ENCODE assay signal across 10 mouse cellular contexts in the genomic region with DNA sequence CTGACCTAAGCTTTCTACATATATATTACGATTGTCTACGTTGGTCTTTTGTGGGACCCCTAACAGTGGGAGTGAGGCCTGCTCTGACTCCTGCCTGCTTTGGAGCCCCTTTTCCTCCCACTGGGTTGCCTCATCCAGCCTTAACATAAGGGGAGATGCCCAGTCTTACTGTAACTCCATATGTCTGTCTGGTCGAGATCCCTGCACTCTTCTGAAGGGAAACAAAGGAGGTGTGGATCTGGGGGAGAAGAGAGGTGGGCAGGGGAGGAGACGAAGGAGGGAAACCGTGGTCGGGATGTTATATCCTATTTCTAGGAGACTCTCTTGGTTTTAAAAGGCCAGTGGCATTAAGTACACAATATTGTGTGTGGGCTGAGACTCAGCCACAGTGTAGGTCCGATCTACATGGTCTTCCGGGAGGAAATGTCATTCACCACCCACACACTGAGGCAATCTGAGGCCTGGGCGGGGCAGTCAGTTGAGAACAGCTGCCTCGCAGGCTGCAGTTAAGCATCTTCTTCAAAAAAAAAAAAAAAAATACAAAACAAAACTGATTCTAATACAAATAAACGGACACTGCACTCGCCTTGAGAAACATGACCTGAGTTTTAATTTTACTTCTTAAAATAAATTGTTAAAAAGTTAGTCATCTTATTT. TPM values are rescaled to one million over a fixed set of nuclear protein-coding genes. Genes with fewer than 3 reads are reported as not detected.
DNase-seq lines count a peak whose midpoint lies in the region; ATAC-seq and TF ChIP-seq lines count a peak whose summit lies in the region.
"Had no signal": no experiment of that assay in that cellular context is flagged by ENCODE, and none has a peak within 500 bp of the region (broad histone marks: within the 10 kb centered on the region; RNA-seq: fewer than 3 reads in every experiment).

No protein-coding gene starts in this region.

- peak; percentile 46 to 51 for DNase-seq in lung, adult 18-20 months
- DNase-seq in lung, adult 2 months = no peak
- DNase-seq in cerebellum, adult 8-10 months = no peak
- DNase-seq in left cerebral cortex, postnatal 4 days = no peak
- DNase-seq in layer of hippocampus, adult 8-10 months (ENCODE audit: low spot score in 2 of 2) = no peak

- no peaks in the 10 kb centered on the region for H3K36me3 ChIP-seq in intestine, embryonic 16.5 days (ENCODE audit: control insufficient read depth, insufficient read depth, low read length)
- H3K36me3 ChIP-seq in stomach, embryonic 16.5 days (ENCODE audit: control insufficient read depth, insufficient read depth, low read length) = no peaks in the 10 kb centered on the region
- H3K36me3 ChIP-seq: heart, embryonic 13.5 days; midbrain, embryonic 12.5 days had no signal

- ATAC-seq in intestine, embryonic 16.5 days = peak; percentile 64; the same call in 1 of the 2 replicates
- ATAC-seq in stomach, embryonic 16.5 days (ENCODE audit: insufficient read depth, low FRiP score) = no peak

- peaks cover 4% of the 10 kb centered on the region for H3K4me1 ChIP-seq in lung, adult 2 months (ENCODE audit: control insufficient read depth, insufficient read depth, low read length)
- H3K4me1 ChIP-seq in bone marrow, adult 2 months (ENCODE audit: control insufficient read depth, insufficient read depth, low read length) = peaks cover 3% of the 10 kb centered on the region
- H3K4me1 ChIP-seq in intestine, embryonic 16.5 days (ENCODE audit: control insufficient read depth, insufficient read depth, low read length) = no peaks in the 10 kb centered on the region
- 0 out of 2 replicates have a peak, but pooled peaks cover 3% of the 10 kb centered on the region for H3K4me1 ChIP-seq in stomach, embryonic 16.5 days (ENCODE audit: control insufficient read depth, insufficient read depth, low read length)

- TF ChIP-seq CTCF in lung, adult 2 months (IDR thresholded peaks at IDR 0.05; ENCODE audit: insufficient read depth, low read length) = no peak
- no peak for TF ChIP-seq CTCF in bone marrow, adult 2 months (IDR thresholded peaks at IDR 0.05; ENCODE audit: control insufficient read depth, insufficient read depth, low read length)

- 45% methylated on average over 12 of the region's 12 CpGs for WGBS in lung, adult 2 months
- 33% methylated on average over 12 of the region's 12 CpGs for WGBS in bone marrow, adult 2 months
- WGBS in intestine, embryonic 16.5 days = 58% methylated on average over 12 of the region's 12 CpGs
- 59% methylated on average over 12 of the region's 12 CpGs for WGBS in stomach, embryonic 16.5 days

- H3K27me3 ChIP-seq in intestine, embryonic 16.5 days (replicated peaks; ENCODE audit: control insufficient read depth, insufficient read depth, low read length) = no peaks in the 10 kb centered on the region
- no peaks in the 10 kb centered on the region for H3K27me3 ChIP-seq in stomach, embryonic 16.5 days (ENCODE audit: control insufficient read depth, insufficient read depth, low read length)
- H3K27me3 ChIP-seq: heart, embryonic 13.5 days; midbrain, embryonic 12.5 days had no signal

- no peaks in the 10 kb centered on the region for H3K9me3 ChIP-seq in intestine, embryonic 16.5 days (ENCODE audit: control insufficient read depth, low read length)
- no peaks in the 10 kb centered on the region for H3K9me3 ChIP-seq in stomach, embryonic 16.5 days (replicated peaks; ENCODE audit: control insufficient read depth, low read length)
- H3K9me3 ChIP-seq: heart, embryonic 13.5 days; midbrain, embryonic 12.5 days had no signal

- H3K4me2 ChIP-seq in intestine, embryonic 16.5 days (ENCODE audit: low read depth, low read length) = no peak overlapping the region
- no peak overlapping the region for H3K4me2 ChIP-seq in stomach, embryonic 16.5 days (ENCODE audit: low read depth, low read length)
- H3K4me2 ChIP-seq: heart, embryonic 13.5 days; midbrain, embryonic 12.5 days had no signal

- no peak overlapping the region for H3K4me3 ChIP-seq in lung, adult 2 months (replicated peaks; ENCODE audit: extremely low read depth, low read depth, low read length)
- no peak overlapping the region for H3K4me3 ChIP-seq in bone marrow, adult 2 months (replicated peaks; ENCODE audit: control insufficient read depth, low read depth, low read length)
- H3K4me3 ChIP-seq in intestine, embryonic 16.5 days (ENCODE audit: low read length) = no peak overlapping the region
- H3K4me3 ChIP-seq in stomach, embryonic 16.5 days (replicated peaks; ENCODE audit: low read length) = no peak overlapping the region
- H3K4me3 ChIP-seq: heart, embryonic 13.5 days; midbrain, embryonic 12.5 days had no signal

- intact Hi-C loops in left cerebral cortex, postnatal 4 days (cut with DNase I) = loop anchor here (5.0 to 10.0 kb wide), 2 partner anchors 233 to 320 kb away; a partner anchor contains a TSS

- 0 out of 2 replicates have a peak overlapping the region, but pooled peaks have one; percentile 13 for H3K27ac ChIP-seq in bone marrow, adult 2 months (ENCODE audit: control insufficient read depth, insufficient read depth, low read depth, low read length, poor library complexity)
- H3K27ac ChIP-seq in intestine, embryonic 16.5 days (ENCODE audit: low read length) = 0 out of 2 replicates have a peak overlapping the region, but pooled peaks have one; percentile 25
- peak overlapping the region; percentile 15; the same call in 1 of the 2 replicates for H3K27ac ChIP-seq in stomach, embryonic 16.5 days (ENCODE audit: low read length)
- H3K27ac ChIP-seq: heart, embryonic 13.5 days; midbrain, embryonic 12.5 days had no signal

- no peak for TF ChIP-seq POLR2A in lung, adult 2 months (IDR thresholded peaks at IDR 0.05; ENCODE audit: borderline replicate concordance, extremely low read depth, low read depth, low read length)
- no peak for TF ChIP-seq POLR2A in bone marrow, adult 2 months (IDR thresholded peaks at IDR 0.05; ENCODE audit: borderline replicate concordance, control insufficient read depth, low read depth, low read length)

- H3K9ac ChIP-seq in intestine, embryonic 16.5 days (ENCODE audit: low read depth, low read length) = no peak overlapping the region
- no peak overlapping the region; the same call in 1 of the 2 replicates for H3K9ac ChIP-seq in stomach, embryonic 16.5 days (ENCODE audit: low read length)
- H3K9ac ChIP-seq: heart, embryonic 13.5 days; midbrain, embryonic 12.5 days had no signal

RNA-seq across cellular contexts. Expression of a gene that starts 20.0 kb away (rescaled TPM):
- 0.10 and 0.19 TPM in 2 replicates for polyA plus RNA-seq in lung, adult 2 months (2012; rRNA removed)
- polyA plus RNA-seq in bone marrow, adult 2 months (2011; ENCODE audit: insufficient read depth, insufficient read length, low replicate concordance, missing spikeins) = 0.65 and 0.86 TPM in 2 replicates
- 1.0 and 1.5 TPM in 2 replicates for polyA plus RNA-seq in intestine, embryonic 16.5 days (2015; fragmentation: Nextera tagmentation; extraction: Ambion mirVana)
- polyA plus RNA-seq in stomach, embryonic 16.5 days (2015; fragmentation: Nextera tagmentation; extraction: Ambion mirVana) = 0.70 and 1.3 TPM in 2 replicates
- under 1 TPM; 0.08 TPM for total RNA-seq in left cerebral cortex, postnatal 4 days (2021)
- under 1 TPM; 0.41 to 0.75 (median 0.49) TPM for total RNA-seq in layer of hippocampus, adult 8-10 months (2022)

Comparison
In these comparisons a context has a peak if more than half of its experiments do, and no peak if none do; other contexts are left out.
1. DNase-seq: peak in lung, adult 18-20 months (2 of 2); none in lung, adult 2 months (single experiment), cerebellum, adult 8-10 months (single experiment), left cerebral cortex, postnatal 4 days (single experiment) and layer of hippocampus, adult 8-10 months (0 of 2).
2. Peak in every context shown above with its lines, with median percentiles within 50 percentile points of each other: H3K27ac ChIP-seq.